Mouse (Mus musculus) heart, embryonic 16.5 days (tissue): Measurements from ENCODE around the gene Hk2. TPM values are rescaled to one million over a fixed set of nuclear protein-coding genes. Genes with fewer than 3 reads are reported as not detected.
"Not testable (repeated sequence)": the region's sequence is repeated elsewhere in the genome, so short reads cannot be mapped to it uniquely, and the experiment has no call there.

Experiments
- ATAC-seq: fragments of 200-750 bp; cut with Nextera tagmentation; replicated peaks from 2 replicates; pipeline ENCODE4 v1.8.0; 2017; ENCODE audit warnings: moderate number of reproducible peaks; ENCODE audit not compliant: insufficient read depth, low FRiP score; ENCODE audit errors: extremely low read depth
- H3K27ac ChIP-seq: fragments of 300-500 bp; sonication (generic); 2 replicates; pipeline ENCODE4 v1.5.1; 2014; ENCODE audit warnings: mild to moderate bottlenecking, low read length, control low read depth, moderate library complexity
- H3K27me3 ChIP-seq: fragments of 300-500 bp; sonication (generic); 2 replicates; pipeline ENCODE4 v1.6.1; 2014; ENCODE audit warnings: low read length, mixed read lengths; ENCODE audit not compliant: control insufficient read depth, insufficient read depth
- H3K36me3 ChIP-seq: fragments of 300-500 bp; sonication (generic); 2 replicates; pipeline ENCODE4 v1.6.1; 2014; ENCODE audit not compliant: control insufficient read depth, insufficient read depth
- H3K4me1 ChIP-seq: fragments of 300-500 bp; sonication (generic); 2 replicates; pipeline ENCODE4 v1.6.1; 2014; ENCODE audit warnings: low read length, mixed read lengths; ENCODE audit not compliant: control insufficient read depth, insufficient read depth
- H3K4me2 ChIP-seq: fragments of 300-500 bp; sonication (generic); 2 replicates; pipeline ENCODE4 v1.6.1; 2014; ENCODE audit warnings: low read depth, mild to moderate bottlenecking, control low read depth, low read length
- H3K4me3 ChIP-seq: fragments of 300-500 bp; sonication (generic); 2 replicates; pipeline ENCODE4 v1.5.1; 2014; ENCODE audit warnings: mild to moderate bottlenecking, control low read depth, low read length
- H3K9ac ChIP-seq: fragments of 300-500 bp; sonication (generic); 2 replicates; pipeline ENCODE4 v1.6.1; 2014; ENCODE audit warnings: low read length, control low read depth
- H3K9me3 ChIP-seq: fragments of 300-500 bp; sonication (generic); replicated peaks from 2 replicates; pipeline ENCODE4 v1.6.1; 2016; ENCODE audit warnings: low read length; ENCODE audit not compliant: control insufficient read depth
- WGBS: fragments of 180-500 bp; shearing (Covaris S2); extraction: QIAGEN DNeasy Blood & Tissue Kit; methylation state at CpG from one replicate; pipeline ENCODE4 v1.1.7; 2014; 5-methylcytosine and 5-hydroxymethylcytosine counted together
- polyA plus RNA-seq: library from polyadenylated mRNA; unstranded; fragments of >200 nt; fragmentation: Nextera tagmentation; extraction: Ambion mirVana; gene quantifications from 2 replicates; pipeline ENCODE4 v1.2.1, GENCODE M21; 2015

Hk2 gene
- polyA plus RNA-seq, 1 experiment from 2014 or later: 37.4 TPM

- 67% methylated on average over 6 of the region's 6 CpGs for WGBS
- Histone ChIP-seq H3K27me3 (no peaks in the 10 kb centered on the region; the same call in 1 of the 2 replicates), H3K9ac (no peak overlapping the region), H3K27ac (no peak overlapping the region), H3K36me3 (no peaks in the 10 kb centered on the region), H3K9me3 (no peaks in the 10 kb centered on the region), H3K4me1 (no peaks in the 10 kb centered on the region), H3K4me2 (no peak overlapping the region), H3K4me3 (no peak overlapping the region)
- ATAC-seq: no peak
These were observed 73.0 kb downstream of the Hk2 start for GRCm38 (mm10) chr6:82701296-82701695.

- H3K4me3 ChIP-seq: no peak overlapping the region
- 47% methylated on average over 5 of the region's 5 CpGs for WGBS
- no peak overlapping the region for H3K9ac ChIP-seq
- no peak for ATAC-seq
- H3K27ac ChIP-seq: no peak overlapping the region
- no peaks in the 10 kb centered on the region for H3K36me3 ChIP-seq
- no peak overlapping the region for H3K4me2 ChIP-seq
- H3K9me3 ChIP-seq: no peaks in the 10 kb centered on the region
- no peaks in the 10 kb centered on the region; the same call in 1 of the 2 replicates for H3K27me3 ChIP-seq
- H3K4me1 ChIP-seq: no peaks in the 10 kb centered on the region
These were observed 74.4 kb downstream of the Hk2 start for GRCm38 (mm10) chr6:82699831-82700230.

GRCm38 (mm10) chr6:82696736-82697135 lies 77.5 kb downstream of the Hk2 start:
- Histone ChIP-seq H3K9me3 (no peaks in the 10 kb centered on the region), H3K27ac (no peak overlapping the region), H3K4me1 (no peaks in the 10 kb centered on the region), H3K36me3 (no peaks in the 10 kb centered on the region), H3K4me2 (no peak overlapping the region), H3K27me3 (no peaks in the 10 kb centered on the region), H3K9ac (no peak overlapping the region), H3K4me3 (no peak overlapping the region)
- no peak for ATAC-seq
- WGBS: 85% methylated on average over 3 of the region's 3 CpGs

GRCm38 (mm10) chr6:82694668-82695067 lies 79.6 kb downstream of the Hk2 start:
- Histone ChIP-seq H3K27ac (no peak overlapping the region), H3K27me3 (no peaks in the 10 kb centered on the region), H3K4me2 (peak overlapping the region; percentile 23; the same call in 1 of the 2 replicates), H3K4me3 (no peak overlapping the region; the same call in 1 of the 2 replicates), H3K36me3 (no peaks in the 10 kb centered on the region), H3K9ac (no peak overlapping the region), H3K9me3 (no peaks in the 10 kb centered on the region), H3K4me1 (no peaks in the 10 kb centered on the region)
- WGBS: 50% methylated on average over 13 of the region's 13 CpGs
- ATAC-seq: no peak

GRCm38 (mm10) chr6:82689474-82689873 lies 84.8 kb downstream of the Hk2 start:
- no peak for ATAC-seq

GRCm38 (mm10) chr6:82688586-82688985 lies 85.7 kb downstream of the Hk2 start:
- not testable (repeated sequence) for H3K27me3 ChIP-seq, H3K36me3 ChIP-seq, H3K4me2 ChIP-seq, H3K27ac ChIP-seq, H3K9ac ChIP-seq, H3K4me1 ChIP-seq, H3K9me3 ChIP-seq, H3K4me3 ChIP-seq, ATAC-seq
- WGBS: 54% methylated on average over 5 of the region's 5 CpGs

More at GRCm38 (mm10) chr6:82689474-82689873, 84.8 kb downstream of the Hk2 start:
- no peak overlapping the region for H3K4me2 ChIP-seq
- no peaks in the 10 kb centered on the region for H3K27me3 ChIP-seq
- H3K4me3 ChIP-seq: no peak overlapping the region
- H3K4me1 ChIP-seq: no peaks in the 10 kb centered on the region
- no peaks in the 10 kb centered on the region for H3K36me3 ChIP-seq
- H3K9me3 ChIP-seq: no peaks in the 10 kb centered on the region
- 67% methylated on average over 4 of the region's 4 CpGs for WGBS
- no peak overlapping the region for H3K27ac ChIP-seq
- no peak overlapping the region for H3K9ac ChIP-seq

GRCm38 (mm10) chr6:82684136-82684535 lies 90.1 kb downstream of the Hk2 start:
- Histone ChIP-seq H3K27ac (no peak overlapping the region), H3K4me3 (no peak overlapping the region), H3K4me2 (no peak overlapping the region), H3K36me3 (no peaks in the 10 kb centered on the region), H3K9me3 (no peaks in the 10 kb centered on the region), H3K4me1 (no peaks in the 10 kb centered on the region), H3K27me3 (no peaks in the 10 kb centered on the region), H3K9ac (no peak overlapping the region)
- ATAC-seq: no peak

GRCm38 (mm10) chr6:82679286-82679685 lies 95.0 kb downstream of the Hk2 start:
- H3K4me2 ChIP-seq, H3K9me3 ChIP-seq, ATAC-seq, H3K9ac ChIP-seq, H3K4me3 ChIP-seq, H3K27me3 ChIP-seq, H3K36me3 ChIP-seq, H3K27ac ChIP-seq, H3K4me1 ChIP-seq: not testable (repeated sequence)
- WGBS: 68% methylated on average over 2 of the region's 2 CpGs

GRCm38 (mm10) chr6:82677629-82678028 lies 96.6 kb downstream of the Hk2 start:
- not testable (repeated sequence) for H3K27ac ChIP-seq, H3K4me3 ChIP-seq, H3K36me3 ChIP-seq, H3K27me3 ChIP-seq, H3K4me2 ChIP-seq, ATAC-seq, H3K4me1 ChIP-seq, H3K9me3 ChIP-seq, H3K9ac ChIP-seq
- WGBS: 66% methylated on average over 3 of the region's 3 CpGs
